Mouse (Mus musculus): ENCODE measurements around the gene Atxn2. TPM values are rescaled to one million over a fixed set of nuclear protein-coding genes. Genes with fewer than 3 reads are reported as not detected.
"Not testable (repeated sequence)": the region's sequence is repeated elsewhere in the genome, so short reads cannot be mapped to it uniquely, and the experiment has no call there.

Gene Atxn2
- polyA plus RNA-seq, 1 experiment from 2014 or later = 42.0 TPM

DNA sequence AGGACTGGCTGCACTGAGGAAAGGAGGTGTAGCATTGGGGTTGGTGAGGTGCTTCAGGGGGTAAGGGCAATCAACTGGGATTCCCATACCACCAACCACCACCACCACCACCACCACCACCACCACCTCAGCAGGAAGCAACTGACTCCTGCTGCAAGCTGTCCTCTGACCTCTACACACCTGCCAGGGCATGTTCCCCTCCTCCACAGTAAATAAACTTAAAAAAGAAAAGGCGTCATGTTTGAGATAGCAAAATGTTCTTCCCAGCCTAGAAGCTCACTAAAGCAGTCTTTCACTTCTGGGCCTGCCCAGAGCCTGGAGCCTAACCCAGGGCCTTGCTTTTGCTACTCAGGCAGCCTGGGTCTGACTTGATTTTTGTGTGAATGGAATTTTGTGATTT lies 3.2 kb downstream of the Atxn2 start:
- no peak overlapping the region for H3K27ac ChIP-seq
- H3K9me3 ChIP-seq = no peaks in the 10 kb centered on the region
- H3K27me3 ChIP-seq (ENCODE audit: insufficient read depth, poor library complexity, severe bottlenecking) = no peaks in the 10 kb centered on the region
- peaks cover 20% of the 10 kb centered on the region for H3K36me3 ChIP-seq
- H3K4me1 ChIP-seq (replicated peaks) = peaks cover 48% of the 10 kb centered on the region
- no peak for DNase-seq (ENCODE audit: low spot score)
- H3K4me3 ChIP-seq = peak overlapping the region; percentile 100; the same call in 1 of the 2 replicates
- 77% methylated on average over 1 of the region's 1 CpGs for WGBS

DNA sequence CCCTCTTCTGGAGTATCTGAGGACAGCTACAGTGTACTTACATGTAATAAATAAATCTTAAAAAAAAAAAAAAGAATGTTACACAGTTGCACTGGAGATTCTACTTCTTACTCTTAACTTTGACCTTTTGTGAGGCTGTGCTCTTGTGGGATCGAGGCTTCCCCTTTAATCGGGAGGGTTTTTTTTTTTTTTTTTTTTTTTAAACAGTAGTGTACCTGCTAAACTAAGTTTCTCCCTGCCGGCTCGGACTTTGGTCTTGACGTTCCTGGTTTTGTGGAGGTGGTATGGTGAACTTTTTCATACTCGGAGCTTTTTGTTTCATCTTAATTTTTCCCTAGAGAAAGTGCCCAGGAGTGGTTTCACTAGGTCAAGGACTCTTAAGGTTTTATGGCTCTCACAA lies 3.8 kb downstream of the Atxn2 start:
- no peak for DNase-seq (ENCODE audit: low spot score)
- WGBS = 88% methylated on average over 6 of the region's 6 CpGs
- Histone ChIP-seq H3K9me3 (no peaks in the 10 kb centered on the region), H3K4me3 (no peak overlapping the region), H3K27ac (no peak overlapping the region), H3K27me3 (ENCODE audit: insufficient read depth, poor library complexity, severe bottlenecking) (no peaks in the 10 kb centered on the region), H3K36me3 (peaks cover 20% of the 10 kb centered on the region), H3K4me1 (replicated peaks) (peaks cover 48% of the 10 kb centered on the region)

DNA sequence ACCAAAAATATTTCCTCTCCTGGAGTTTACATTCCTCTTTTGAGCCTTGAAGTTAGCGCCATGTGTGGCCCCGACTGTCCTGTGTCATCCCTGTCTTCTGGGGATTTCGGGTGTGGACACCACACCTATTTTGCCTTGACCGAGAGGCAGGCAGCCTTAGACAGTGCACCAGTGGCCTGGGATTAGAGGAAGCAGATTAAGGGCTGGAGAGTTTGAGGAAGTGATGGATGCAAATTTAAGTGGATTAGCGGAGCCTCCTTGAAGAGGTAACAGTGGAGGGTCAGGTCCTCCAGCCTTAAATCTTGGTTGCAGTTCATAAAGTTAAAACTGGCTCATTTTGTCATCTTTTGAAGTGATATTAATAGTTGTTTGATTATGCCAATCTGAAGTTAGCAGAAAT lies 7.3 kb downstream of the Atxn2 start:
- H3K4me3 ChIP-seq = no peak overlapping the region
- no peaks in the 10 kb centered on the region for H3K9me3 ChIP-seq
- H3K27ac ChIP-seq = no peak overlapping the region
- H3K27me3 ChIP-seq (ENCODE audit: insufficient read depth, poor library complexity, severe bottlenecking) = no peaks in the 10 kb centered on the region
- 87% methylated on average over 5 of the region's 5 CpGs for WGBS
- no peak for DNase-seq (ENCODE audit: low spot score)
- peaks cover 20% of the 10 kb centered on the region for H3K36me3 ChIP-seq
- peaks cover 32% of the 10 kb centered on the region for H3K4me1 ChIP-seq (replicated peaks)

DNA sequence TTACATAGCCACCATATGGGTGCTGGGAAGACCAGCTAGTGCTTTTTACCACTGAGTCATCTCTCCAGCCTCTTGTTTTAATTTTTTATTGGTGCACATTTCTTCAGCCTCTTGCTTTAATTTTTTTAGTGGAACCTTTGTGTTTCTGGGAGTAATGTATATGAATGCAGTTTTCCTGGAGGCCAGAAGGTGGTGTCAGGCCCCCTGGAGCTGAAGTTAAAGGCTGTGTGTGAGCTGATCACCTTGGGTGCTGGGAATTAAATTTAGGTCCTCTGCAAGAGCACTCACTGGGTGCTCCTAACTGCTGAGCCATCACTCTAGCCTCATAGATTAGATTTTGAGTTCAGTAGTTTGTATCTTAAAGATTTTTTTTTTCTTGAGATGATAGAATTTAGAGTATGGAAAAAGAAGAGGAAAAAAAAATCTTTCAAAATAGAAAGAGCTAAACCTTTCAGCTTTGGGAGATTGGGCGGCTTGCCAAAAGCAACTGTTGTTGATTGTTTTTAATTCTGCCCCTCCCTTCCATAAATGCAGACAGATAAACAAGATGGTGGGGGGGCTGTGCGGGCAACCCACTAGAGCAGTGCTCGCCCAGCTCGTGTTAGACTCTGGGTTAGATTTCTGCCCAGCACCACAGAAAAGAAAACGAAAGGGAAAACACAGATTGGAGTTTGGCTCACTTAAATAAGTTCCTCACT lies 9.9 kb downstream of the Atxn2 start:
- no peaks in the 10 kb centered on the region for H3K9me3 ChIP-seq
- no peak overlapping the region for H3K27ac ChIP-seq
- DNase-seq (ENCODE audit: low spot score) = no peak
- no peaks in the 10 kb centered on the region for H3K27me3 ChIP-seq (ENCODE audit: insufficient read depth, poor library complexity, severe bottlenecking)
- H3K4me3 ChIP-seq = no peak overlapping the region
- peaks cover 11% of the 10 kb centered on the region for H3K4me1 ChIP-seq (replicated peaks)
- H3K36me3 ChIP-seq = peaks cover 13% of the 10 kb centered on the region
- WGBS = 95% methylated on average over 5 of the region's 5 CpGs

DNA sequence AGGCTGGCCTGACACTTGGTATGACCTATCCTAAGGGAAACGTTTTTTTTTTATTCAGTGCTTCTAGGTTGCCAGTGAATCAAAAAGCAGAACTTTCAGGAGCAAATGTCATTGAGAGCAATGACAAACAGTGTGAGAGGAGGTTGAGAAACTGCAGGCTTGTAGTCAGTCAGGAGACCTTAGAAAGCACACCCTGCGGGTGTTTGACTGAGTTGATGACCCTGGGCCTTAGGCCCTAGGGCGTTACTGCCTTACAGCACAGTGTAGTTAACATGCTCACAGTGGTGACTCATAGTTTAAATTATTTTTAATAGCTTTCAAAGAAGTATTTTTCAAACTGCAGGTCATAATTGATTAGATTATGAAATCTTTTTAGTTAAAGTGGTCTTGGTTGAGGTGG lies 10.7 kb downstream of the Atxn2 start:
- no peak for DNase-seq (ENCODE audit: low spot score)
- WGBS = 89% methylated on average over 3 of the region's 3 CpGs
- no peak overlapping the region for H3K4me3 ChIP-seq
- peaks cover 5% of the 10 kb centered on the region; the same call in 1 of the 2 replicates for H3K4me1 ChIP-seq (replicated peaks)
- H3K9me3 ChIP-seq = no peaks in the 10 kb centered on the region
- peaks cover 16% of the 10 kb centered on the region for H3K36me3 ChIP-seq
- H3K27ac ChIP-seq = no peak overlapping the region
- H3K27me3 ChIP-seq (ENCODE audit: insufficient read depth, poor library complexity, severe bottlenecking) = no peaks in the 10 kb centered on the region

DNA sequence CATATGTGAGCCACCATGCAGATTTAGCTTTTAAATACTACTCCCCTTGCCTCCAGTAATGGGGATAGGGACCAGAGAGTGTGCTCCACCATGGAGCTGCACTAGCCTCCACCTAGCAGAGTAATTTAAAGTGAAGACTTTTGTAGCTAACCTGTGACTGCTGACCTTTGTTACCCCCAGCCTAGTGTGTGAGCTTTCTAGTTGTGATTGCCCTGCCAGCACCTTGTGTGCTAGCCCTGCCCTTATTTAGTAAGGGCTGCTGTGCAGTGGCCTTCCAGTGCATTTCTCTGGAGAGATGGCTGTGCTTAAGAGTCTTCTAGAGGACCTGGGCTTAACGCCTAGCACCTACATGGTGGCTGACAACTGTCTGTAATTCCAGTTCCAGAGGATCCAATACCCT lies 13.5 kb downstream of the Atxn2 start:
- 91% methylated on average over 1 of the region's 1 CpGs for WGBS
- DNase-seq (ENCODE audit: low spot score) = no peak

DNA sequence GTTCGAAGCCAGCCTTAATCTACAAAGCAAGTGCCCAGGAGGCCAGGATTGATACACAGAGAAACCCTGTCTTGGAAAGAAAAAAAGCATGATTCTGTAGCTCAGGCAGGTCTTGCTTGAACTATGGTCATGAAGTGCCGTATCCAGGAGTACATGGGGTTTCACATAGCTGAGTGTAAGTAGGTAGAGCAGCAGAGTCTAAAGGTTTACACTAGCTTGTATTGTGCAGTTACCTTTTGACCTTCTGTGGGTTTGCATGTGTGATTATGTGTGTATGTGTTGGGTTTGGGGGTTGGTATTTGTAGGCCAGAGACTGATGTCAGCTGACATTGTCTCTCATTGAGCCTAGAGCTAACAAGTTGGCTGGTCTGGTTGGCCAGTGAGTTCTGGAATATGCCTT lies 18.9 kb downstream of the Atxn2 start:
- WGBS = 94% methylated on average over 2 of the region's 2 CpGs
- DNase-seq (ENCODE audit: low spot score) = no peak
- Histone ChIP-seq H3K27me3 (ENCODE audit: insufficient read depth, poor library complexity, severe bottlenecking) (no peaks in the 10 kb centered on the region), H3K4me1 (replicated peaks) (no peaks in the 10 kb centered on the region), H3K9me3 (0 out of 2 replicates have a peak, but pooled peaks cover 2% of the 10 kb centered on the region), H3K4me3 (no peak overlapping the region), H3K27ac (no peak overlapping the region), H3K36me3 (peaks cover 72% of the 10 kb centered on the region)

More for the DNA sequence above, 13.5 kb downstream of the Atxn2 start:
- H3K9me3 ChIP-seq = no peaks in the 10 kb centered on the region
- peaks cover 3% of the 10 kb centered on the region; the same call in 1 of the 2 replicates for H3K4me1 ChIP-seq (replicated peaks)
- peaks cover 28% of the 10 kb centered on the region for H3K36me3 ChIP-seq
- no peak overlapping the region for H3K27ac ChIP-seq
- no peak overlapping the region for H3K4me3 ChIP-seq
- no peaks in the 10 kb centered on the region for H3K27me3 ChIP-seq (ENCODE audit: insufficient read depth, poor library complexity, severe bottlenecking)

DNA sequence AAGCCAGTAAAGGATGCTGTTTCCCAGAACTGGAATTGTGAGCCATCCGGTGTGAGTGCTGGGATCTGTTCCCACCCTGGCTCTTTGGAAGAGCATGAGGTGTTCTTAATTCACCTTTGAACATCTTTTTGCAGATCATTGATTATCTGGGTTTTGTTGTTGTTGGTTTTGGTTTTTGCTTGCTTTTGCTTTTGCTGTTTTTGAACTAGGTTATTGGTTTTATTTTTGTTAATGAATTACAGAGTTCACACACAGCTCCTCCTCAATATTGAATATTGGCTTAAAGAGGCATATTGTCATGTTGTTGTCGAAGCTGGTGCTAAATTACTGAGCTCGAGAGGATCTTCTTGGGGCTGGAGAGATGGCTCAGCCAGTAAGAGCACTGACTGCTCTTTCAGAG lies 25.5 kb downstream of the Atxn2 start:
- Histone ChIP-seq H3K36me3 (peaks cover 66% of the 10 kb centered on the region), H3K9me3 (0 out of 2 replicates have a peak, but pooled peaks cover 2% of the 10 kb centered on the region), H3K27me3 (ENCODE audit: insufficient read depth, poor library complexity, severe bottlenecking) (no peaks in the 10 kb centered on the region), H3K27ac (no peak overlapping the region), H3K4me1 (replicated peaks) (no peaks in the 10 kb centered on the region), H3K4me3 (no peak overlapping the region)
- 92% methylated on average over 3 of the region's 3 CpGs for WGBS
- no peak for DNase-seq (ENCODE audit: low spot score)

DNA sequence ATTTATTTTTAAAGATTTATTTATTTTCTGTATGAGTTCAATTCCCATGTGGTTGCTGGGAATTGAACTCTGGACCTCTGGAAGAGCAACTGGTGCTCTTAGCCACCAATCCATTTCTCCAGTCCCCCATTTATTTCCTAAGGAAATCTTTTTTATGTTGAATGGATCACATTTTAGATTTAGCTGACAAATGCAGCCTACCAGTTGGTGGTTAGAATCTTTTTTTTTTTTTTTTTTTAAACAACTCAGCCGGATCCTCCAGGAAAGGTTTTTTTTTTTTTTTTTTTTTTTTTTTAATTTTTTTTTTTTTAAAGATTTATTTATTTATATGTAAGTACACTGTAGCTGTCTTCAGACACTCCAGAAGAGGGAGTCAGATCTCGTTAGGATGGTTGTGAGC lies 27.0 kb downstream of the Atxn2 start:
- H3K4me1 ChIP-seq (replicated peaks); H3K4me3 ChIP-seq; DNase-seq (ENCODE audit: low spot score); H3K27ac ChIP-seq; H3K27me3 ChIP-seq (ENCODE audit: insufficient read depth, poor library complexity, severe bottlenecking); H3K9me3 ChIP-seq: not testable (repeated sequence)
- WGBS = 93% methylated on average over 2 of the region's 2 CpGs
- H3K36me3 ChIP-seq = peaks cover 55% of the 10 kb centered on the region

DNA sequence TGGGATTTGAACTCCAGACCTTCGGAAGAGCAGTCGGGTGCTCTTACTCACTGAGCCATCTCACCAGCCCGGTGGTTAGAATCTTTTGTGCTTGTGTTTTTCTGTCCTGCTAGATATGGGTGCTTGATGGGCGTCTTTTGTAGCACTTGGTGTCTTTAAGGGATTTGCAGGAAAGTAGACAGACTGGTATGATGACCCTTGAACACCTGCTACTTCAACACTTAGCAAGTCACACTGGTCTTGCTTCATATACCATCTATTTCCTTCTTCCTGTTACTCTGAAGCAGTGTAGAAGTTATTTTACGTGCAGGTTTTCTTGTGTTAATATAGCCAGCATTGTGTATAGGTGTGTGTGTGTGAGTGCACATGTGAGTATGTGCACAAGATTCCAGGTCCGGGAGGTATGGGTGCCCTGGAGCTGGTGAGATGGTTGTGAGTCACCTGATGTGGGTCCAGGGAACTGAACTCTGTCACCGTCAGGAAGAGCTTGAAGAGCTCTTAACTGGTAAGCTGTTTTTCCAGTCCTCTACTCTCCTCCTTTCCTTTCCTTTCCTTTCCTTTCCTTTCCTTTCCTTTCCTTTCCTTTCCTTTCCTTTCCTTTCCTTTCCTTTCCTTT lies 27.5 kb downstream of the Atxn2 start:
- 96% methylated on average over 7 of the region's 7 CpGs for WGBS
- H3K27me3 ChIP-seq (ENCODE audit: insufficient read depth, poor library complexity, severe bottlenecking) = no peaks in the 10 kb centered on the region
- no peak overlapping the region for H3K4me3 ChIP-seq
- H3K4me1 ChIP-seq (replicated peaks) = 0 out of 2 replicates have a peak, but pooled peaks cover 6% of the 10 kb centered on the region
- H3K27ac ChIP-seq = no peak overlapping the region
- H3K36me3 ChIP-seq = peaks cover 51% of the 10 kb centered on the region
- no peak for DNase-seq (ENCODE audit: low spot score)
- H3K9me3 ChIP-seq = no peaks in the 10 kb centered on the region

DNA sequence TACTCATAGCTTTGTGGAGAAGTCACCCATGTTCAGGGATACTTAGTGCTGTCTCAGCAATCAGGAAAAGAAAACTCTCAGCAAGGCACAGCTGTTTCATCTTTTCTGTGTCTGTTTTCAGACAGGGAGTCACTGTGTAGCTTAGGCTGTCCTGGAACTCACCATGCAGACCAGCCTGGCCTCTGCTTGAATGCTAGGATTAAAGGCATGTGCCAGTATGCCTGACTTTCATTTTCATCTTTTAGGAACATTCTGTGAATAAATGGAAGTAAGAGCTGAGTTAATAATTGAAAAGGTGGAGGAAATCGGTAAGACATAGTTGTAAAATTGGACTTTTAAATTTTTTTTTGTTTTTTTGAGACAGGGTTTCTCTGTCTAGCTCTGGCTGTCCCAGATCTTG lies 29.4 kb downstream of the Atxn2 start:
- WGBS = 92% methylated on average over 1 of the region's 1 CpGs

DNA sequence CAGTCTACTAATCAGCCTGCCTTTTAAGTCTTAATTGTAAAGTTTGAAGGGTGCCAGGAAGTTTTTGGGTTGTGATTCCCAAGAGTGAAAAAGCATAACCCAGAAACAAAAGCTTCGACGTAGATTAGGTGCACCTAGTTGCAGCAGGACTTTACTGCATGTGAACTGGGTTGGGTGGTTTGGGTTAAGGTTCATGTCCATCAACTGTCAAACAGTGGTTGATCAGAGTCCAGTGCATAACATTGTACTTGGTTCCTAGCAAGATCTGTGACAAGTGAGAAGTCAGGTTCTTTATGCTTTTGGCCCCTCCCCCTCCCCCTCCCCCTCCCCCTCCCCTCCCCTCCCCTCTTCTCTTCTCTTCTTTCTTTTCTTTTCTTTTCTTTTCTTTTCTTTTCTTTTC lies 31.8 kb downstream of the Atxn2 start:
- 93% methylated on average over 2 of the region's 2 CpGs for WGBS
- peaks cover 41% of the 10 kb centered on the region for H3K36me3 ChIP-seq
- no peak overlapping the region for H3K27ac ChIP-seq
- H3K9me3 ChIP-seq = no peaks in the 10 kb centered on the region
- H3K4me3 ChIP-seq = no peak overlapping the region
- no peak for DNase-seq (ENCODE audit: low spot score)
- H3K4me1 ChIP-seq (replicated peaks) = 0 out of 2 replicates have a peak, but pooled peaks cover 6% of the 10 kb centered on the region
- H3K27me3 ChIP-seq (ENCODE audit: insufficient read depth, poor library complexity, severe bottlenecking) = no peaks in the 10 kb centered on the region

More for the DNA sequence above, 29.4 kb downstream of the Atxn2 start:
- H3K4me1 ChIP-seq (replicated peaks) = 0 out of 2 replicates have a peak, but pooled peaks cover 6% of the 10 kb centered on the region
- H3K27ac ChIP-seq = no peak overlapping the region
- H3K9me3 ChIP-seq = no peaks in the 10 kb centered on the region
- DNase-seq (ENCODE audit: low spot score) = no peak
- no peak overlapping the region for H3K4me3 ChIP-seq
- H3K36me3 ChIP-seq = peaks cover 38% of the 10 kb centered on the region
- no peaks in the 10 kb centered on the region for H3K27me3 ChIP-seq (ENCODE audit: insufficient read depth, poor library complexity, severe bottlenecking)

DNA sequence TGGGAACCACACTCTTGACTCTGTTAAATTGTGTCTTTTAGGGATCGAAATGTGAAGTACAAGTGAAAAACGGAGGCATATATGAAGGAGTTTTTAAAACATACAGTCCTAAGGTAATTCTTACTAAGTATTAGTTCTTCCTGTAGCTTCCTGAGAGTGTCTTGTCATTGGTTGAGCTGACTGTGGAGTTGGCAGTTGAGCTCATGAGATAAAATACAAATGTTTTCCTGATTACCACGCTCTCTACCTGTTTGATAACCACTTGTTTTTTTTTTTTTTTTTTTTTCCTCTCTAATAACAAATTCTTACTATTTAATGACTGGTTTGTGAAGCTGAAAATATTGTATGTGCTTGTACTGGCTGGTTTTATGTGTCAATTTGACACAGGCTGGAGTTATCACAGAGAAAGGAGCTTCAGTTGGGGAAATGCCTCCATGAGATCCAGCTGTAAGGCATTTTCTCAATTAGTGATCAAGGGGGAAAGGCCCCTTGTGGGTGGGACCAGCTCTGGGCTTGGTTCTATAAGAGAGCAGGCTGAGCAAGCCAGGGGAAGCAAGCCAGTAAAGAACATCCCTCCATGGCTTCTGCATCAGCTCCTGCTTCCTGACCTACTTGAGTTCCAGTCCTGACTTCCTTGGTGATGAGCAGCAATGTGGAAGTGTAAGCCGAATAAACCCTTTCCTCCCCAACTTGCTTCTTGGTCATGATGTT lies 36.9 kb downstream of the Atxn2 start:
- H3K27ac ChIP-seq; DNase-seq (ENCODE audit: low spot score); H3K27me3 ChIP-seq (ENCODE audit: insufficient read depth, poor library complexity, severe bottlenecking); H3K4me3 ChIP-seq; H3K9me3 ChIP-seq; H3K4me1 ChIP-seq (replicated peaks): not testable (repeated sequence)
- WGBS = 98% methylated on average over 4 of the region's 4 CpGs
- peaks cover 72% of the 10 kb centered on the region for H3K36me3 ChIP-seq
